Mouse (Mus musculus) bone marrow, adult 2 months (tissue): Measurements from ENCODE around the gene Ppp1r10. TPM values are rescaled to one million over a fixed set of nuclear protein-coding genes. Genes with fewer than 3 reads are reported as not detected.

Source experiments
- H3K27ac ChIP-seq: fragments of 200-500 bp; 2 replicates; pipeline ENCODE4 v1.5.1; 2012; ENCODE audit warnings: low read depth, mild to moderate bottlenecking, control low read depth, inconsistent platforms, low read length; ENCODE audit not compliant: control insufficient read depth, poor library complexity, insufficient read depth
- H3K4me1 ChIP-seq: fragments of 200-500 bp; 2 replicates; pipeline ENCODE4 v1.6.1; 2011; ENCODE audit warnings: low read length; ENCODE audit not compliant: control insufficient read depth, insufficient read depth
- H3K4me3 ChIP-seq: fragments of 200-500 bp; replicated peaks from 2 replicates; pipeline ENCODE3; 2011; ENCODE audit warnings: mild to moderate bottlenecking, low read depth, low read length, control low read depth; ENCODE audit not compliant: control insufficient read depth
- CTCF ChIP-seq: fragments of 200-500 bp; IDR thresholded peaks from 2 replicates; pipeline ENCODE4 v1.5.1; 2011; ENCODE audit warnings: low read length, control low read depth; ENCODE audit not compliant: control insufficient read depth, insufficient read depth
- POLR2A ChIP-seq: fragments of 200-500 bp; IDR thresholded peaks from 2 replicates; pipeline ENCODE4 v1.6.1; 2011; ENCODE audit warnings: low read depth, mild to moderate bottlenecking, control low read depth, low read length, borderline replicate concordance; ENCODE audit not compliant: control insufficient read depth
- WGBS: fragments of 180-500 bp; shearing (Covaris S2); methylation state at CpG from one replicate; pipeline ENCODE4 v1.1.7; 2018; 5-methylcytosine and 5-hydroxymethylcytosine counted together
- polyA plus RNA-seq: library from polyadenylated mRNA; stranded (reverse); fragments of >200 nt; gene quantifications from 2 replicates; pipeline ENCODE4 v1.2.4, GENCODE M21; 2011; ENCODE audit warnings: low replicate concordance; ENCODE audit not compliant: missing spikeins, insufficient read depth, insufficient read length

The Ppp1r10 gene
- polyA plus RNA-seq = 24.4 and 48.0 TPM in 2 replicates

- H3K4me1 ChIP-seq = peaks cover 1% of the 10 kb centered on the region; the same call in 1 of the 2 replicates
- peak within 1 kb of the TSS; percentile 95 for H3K4me3 ChIP-seq
- WGBS = 1% methylated on average over 83 of the region's 83 CpGs
- TF ChIP-seq CTCF = peak; percentile 49; the same call in 1 of the 2 replicates
- peak; percentile 98 for TF ChIP-seq POLR2A
- peak within 1 kb of the TSS; percentile 91 for H3K27ac ChIP-seq
These were observed at the start of gene Ppp1r10, which contains the start of gene Mrps18b for GRCm38 (mm10) chr17:35916297-35917142. TSS of gene Ppp1r10 (plus strand) at chr17:35916434. TSS of gene Mrps18b (minus strand) at chr17:35916389.

- 2% methylated on average over 26 of the region's 26 CpGs for WGBS
- Histone ChIP-seq H3K4me3 (peak overlapping the region; percentile 83), H3K27ac (peak overlapping the region; percentile 96), H3K4me1 (peaks cover 1% of the 10 kb centered on the region; the same call in 1 of the 2 replicates)
- TF ChIP-seq CTCF = peak; percentile 51; the same call in 1 of the 2 replicates
- TF ChIP-seq POLR2A = no peak
These were observed 49.0 kb upstream of the Ppp1r10 start for GRCm38 (mm10) chr17:35866911-35867890.

- Histone ChIP-seq H3K4me1 (peaks cover 3% of the 10 kb centered on the region; the same call in 1 of the 2 replicates), H3K27ac (peak overlapping the region; percentile 96), H3K4me3 (peak overlapping the region; percentile 83)
- TF ChIP-seq CTCF = no peak
- TF ChIP-seq POLR2A = peak; percentile 33; the same call in 1 of the 2 replicates
- 3% methylated on average over 17 of the region's 17 CpGs for WGBS
These were observed 47.9 kb upstream of the Ppp1r10 start for GRCm38 (mm10) chr17:35868165-35868820.

GRCm38 (mm10) chr17:35868961-35869345, 47.3 kb upstream of the Ppp1r10 start:
- under 1% methylated on average over 7 of the region's 7 CpGs for WGBS
- TF ChIP-seq POLR2A (no peak), CTCF (no peak)
- H3K4me3 ChIP-seq = peak overlapping the region; percentile 83
- peaks cover 5% of the 10 kb centered on the region for H3K4me1 ChIP-seq
- H3K27ac ChIP-seq = peak overlapping the region; percentile 96

GRCm38 (mm10) chr17:35869346-35870067, 46.7 kb upstream of the Ppp1r10 start:
- TF ChIP-seq POLR2A (no peak), CTCF (no peak)
- H3K4me1 ChIP-seq = peaks cover 5% of the 10 kb centered on the region

GRCm38 (mm10) chr17:35870151-35870883, 45.9 kb upstream of the Ppp1r10 start:
- Histone ChIP-seq H3K4me1 (peaks cover 4% of the 10 kb centered on the region), H3K27ac (peak overlapping the region; percentile 94), H3K4me3 (peak overlapping the region; percentile 83)
- no peak for TF ChIP-seq POLR2A
- TF ChIP-seq CTCF = no peak
- 3% methylated on average over 9 of the region's 9 CpGs for WGBS

More at GRCm38 (mm10) chr17:35869346-35870067, 46.7 kb upstream of the Ppp1r10 start:
- WGBS = under 1% methylated on average over 7 of the region's 7 CpGs
- H3K27ac ChIP-seq = peak overlapping the region; percentile 96
- H3K4me3 ChIP-seq = peak overlapping the region; percentile 83
